Mouse (Mus musculus) G1E (cell line): ENCODE data around the gene Sun2. TPM values are rescaled to one million over a fixed set of nuclear protein-coding genes. Genes with fewer than 3 reads are reported as not detected.

ENCODE experiments used
- ATAC-seq: 2 replicates; pipeline ENCODE4 v1.8.0; 2016; ENCODE audit warnings: mild to moderate bottlenecking; ENCODE audit not compliant: insufficient number of reproducible peaks, poor library complexity, low FRiP score, severe bottlenecking; ENCODE audit errors: extremely low read depth
- DNase-seq: peaks from one replicate; pipeline ENCODE4 v3.0.0; 2012; ENCODE audit warnings: low spot score
- H3K27me3 ChIP-seq: 2 replicates; pipeline ENCODE4 v1.6.1; 2012; ENCODE audit warnings: mild to moderate bottlenecking, low read length, inconsistent platforms; ENCODE audit not compliant: insufficient read depth
- H3K36me3 ChIP-seq: replicated peaks from 2 replicates; pipeline ENCODE3; 2012; ENCODE audit warnings: mild to moderate bottlenecking, inconsistent platforms
- H3K4me1 ChIP-seq: 2 replicates; pipeline ENCODE4 v1.6.1; 2012; ENCODE audit warnings: low read depth, low read length, inconsistent platforms, mixed read lengths; ENCODE audit not compliant: insufficient read depth
- H3K4me3 ChIP-seq: 2 replicates; pipeline ENCODE4 v1.5.1; 2012; ENCODE audit warnings: low read depth, mild to moderate bottlenecking, inconsistent platforms, low read length, moderate library complexity, mixed read lengths
- H3K9me3 ChIP-seq: replicated peaks from 2 replicates; pipeline ENCODE4 v1.6.1; 2012; ENCODE audit warnings: inconsistent platforms
- CTCF ChIP-seq: IDR thresholded peaks from 2 replicates; pipeline ENCODE4 v1.5.1; 2012; ENCODE audit warnings: low read depth, low read length, inconsistent platforms, mixed read lengths
- GATA1 ChIP-seq: IDR thresholded peaks from 2 replicates; pipeline ENCODE4 v1.6.1; 2012; ENCODE audit warnings: borderline replicate concordance, low read length, inconsistent platforms, mixed read lengths
- GATA2 ChIP-seq: IDR thresholded peaks from 2 replicates; pipeline ENCODE4 v1.6.1; 2012; ENCODE audit warnings: low read depth, low read length, inconsistent platforms, borderline replicate concordance
- POLR2AphosphoS5 ChIP-seq: IDR thresholded peaks from 2 replicates; pipeline ENCODE4 v1.6.1; 2012; ENCODE audit warnings: low read depth, low read length, inconsistent platforms; ENCODE audit not compliant: insufficient replicate concordance
- TAL1 ChIP-seq: conservative IDR thresholded peaks from 2 replicates; pipeline ENCODE4 v1.6.1; 2012; ENCODE audit warnings: low read depth, low read length, inconsistent platforms, mixed read lengths
- polyA plus RNA-seq: library from polyadenylated mRNA; stranded (reverse); fragments of >175 nt; gene quantifications from 2 replicates; pipeline ENCODE4 v1.2.3, GENCODE M21; 2012
- total RNA-seq, 2 experiments: library from RNA; stranded (forward) in 1 of 2; stranded (reverse) in 1 of 2; fragments of 200-1000 nt in 1 of 2; fragments of >200 nt in 1 of 2; fragmentation: Nextera tagmentation in 1 of 2; gene quantifications; 2 replicates each; pipeline ENCODE4 v1.2.3; 2014 to 2017

The Sun2 gene
- total and polyA plus RNA-seq, 3 experiments: 24.4 to 33.3 (median 30.1) TPM

DNA sequence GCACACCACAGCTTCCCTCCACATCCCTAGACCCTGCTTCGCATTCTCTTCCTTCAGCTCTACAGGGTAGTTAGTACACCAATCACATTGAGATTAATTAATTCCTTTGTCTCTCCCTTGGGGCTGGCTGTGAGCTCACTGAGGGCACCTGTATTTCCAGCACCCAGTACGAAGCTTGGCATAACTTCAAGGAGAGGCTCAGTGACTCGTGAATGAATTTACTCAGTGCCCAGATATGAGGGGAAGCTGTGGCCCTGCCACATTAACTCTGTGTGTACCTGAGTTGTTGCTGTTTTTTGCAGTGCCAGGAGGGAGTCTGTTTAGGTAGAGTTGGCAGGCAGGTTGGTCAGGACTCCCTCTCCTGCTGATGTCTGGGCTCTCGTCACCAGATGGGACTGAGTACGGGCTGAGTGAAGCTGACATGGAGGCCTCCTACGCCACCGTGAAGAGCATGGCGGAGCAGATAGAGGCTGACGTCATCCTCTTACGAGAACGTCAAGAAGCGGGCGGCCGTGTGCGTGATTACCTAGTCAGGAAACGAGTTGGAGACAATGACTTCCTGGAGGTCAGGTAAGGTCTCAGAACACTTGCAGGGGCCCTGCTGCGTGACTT is 35.6 kb downstream of the Sun2 start:
- Histone ChIP-seq H3K4me3 (no peak overlapping the region), H3K4me1 (peaks cover 15% of the 10 kb centered on the region), H3K27me3 (no peaks in the 10 kb centered on the region), H3K36me3 (peaks cover 58% of the 10 kb centered on the region), H3K9me3 (no peaks in the 10 kb centered on the region)
- ATAC-seq (no peak), DNase-seq (no peak)
- TF ChIP-seq GATA1: no peak
- no peak for TF ChIP-seq CTCF
- no peak for TF ChIP-seq TAL1
- no peak for TF ChIP-seq GATA2

DNA sequence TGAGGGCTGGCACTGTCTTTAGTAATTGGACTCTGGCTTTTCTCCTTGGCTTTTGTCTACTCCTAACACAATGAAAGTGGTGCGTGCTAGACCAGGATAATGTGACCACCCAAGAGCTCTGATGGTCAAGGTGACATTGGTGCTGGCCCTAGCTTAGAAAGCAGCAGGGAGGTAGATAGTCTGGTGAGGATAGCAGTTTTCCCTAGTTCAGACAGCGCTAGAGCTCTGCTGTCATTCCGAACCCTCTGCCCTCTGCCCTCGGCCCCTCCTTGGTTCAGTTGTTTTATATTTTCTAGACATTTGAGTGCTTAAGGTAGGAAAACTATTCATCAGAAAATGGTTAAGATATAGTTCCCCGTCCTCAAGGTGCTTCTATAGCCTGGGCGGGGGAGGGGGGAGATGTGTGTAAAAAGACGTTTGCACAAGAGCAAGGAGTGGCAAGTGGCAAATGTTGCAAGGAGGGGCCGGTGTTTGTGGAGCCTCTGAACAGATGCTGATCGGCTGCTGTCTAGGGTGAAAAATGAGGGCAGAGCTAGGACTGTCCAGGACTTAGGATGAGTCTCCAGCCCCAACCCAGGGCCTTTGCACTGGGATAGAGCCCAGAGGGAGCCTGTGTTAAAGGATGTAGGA is 44.7 kb downstream of the Sun2 start:
- DNase-seq: no peak
- TF ChIP-seq POLR2AphosphoS5 (no peak), CTCF (no peak), TAL1 (no peak), GATA1 (no peak), GATA2 (no peak)
- Histone ChIP-seq H3K27me3 (no peaks in the 10 kb centered on the region), H3K36me3 (peaks cover 61% of the 10 kb centered on the region), H3K9me3 (no peaks in the 10 kb centered on the region), H3K4me3 (peak overlapping the region; percentile 42; the same call in 1 of the 2 replicates), H3K4me1 (peaks cover 60% of the 10 kb centered on the region)
- ATAC-seq: no peak

GRCm38 (mm10) chr15:79697011-79697410 is 45.3 kb downstream of the Sun2 start:
- H3K4me3 ChIP-seq: peak overlapping the region; percentile 53; the same call in 1 of the 2 replicates
- ATAC-seq: no peak
- no peak for DNase-seq
- TF ChIP-seq CTCF (no peak), TAL1 (no peak), GATA1 (no peak), POLR2AphosphoS5 (no peak), GATA2 (no peak)
- H3K4me1 ChIP-seq: peaks cover 64% of the 10 kb centered on the region
- no peaks in the 10 kb centered on the region for H3K27me3 ChIP-seq
- no peaks in the 10 kb centered on the region for H3K9me3 ChIP-seq
- peaks cover 63% of the 10 kb centered on the region for H3K36me3 ChIP-seq

- Histone ChIP-seq H3K27me3 (no peaks in the 10 kb centered on the region), H3K36me3 (peaks cover 63% of the 10 kb centered on the region), H3K4me3 (no peak overlapping the region; the same call in 1 of the 2 replicates), H3K9me3 (no peaks in the 10 kb centered on the region), H3K4me1 (peaks cover 69% of the 10 kb centered on the region)
- no peak for TF ChIP-seq GATA2
- no peak for TF ChIP-seq GATA1
- no peak for TF ChIP-seq POLR2AphosphoS5
- TF ChIP-seq CTCF: no peak
- no peak for TF ChIP-seq TAL1
- no peak for DNase-seq
- no peak for ATAC-seq
Measured at GRCm38 (mm10) chr15:79696508-79696907, 45.8 kb downstream of the Sun2 start.

DNA sequence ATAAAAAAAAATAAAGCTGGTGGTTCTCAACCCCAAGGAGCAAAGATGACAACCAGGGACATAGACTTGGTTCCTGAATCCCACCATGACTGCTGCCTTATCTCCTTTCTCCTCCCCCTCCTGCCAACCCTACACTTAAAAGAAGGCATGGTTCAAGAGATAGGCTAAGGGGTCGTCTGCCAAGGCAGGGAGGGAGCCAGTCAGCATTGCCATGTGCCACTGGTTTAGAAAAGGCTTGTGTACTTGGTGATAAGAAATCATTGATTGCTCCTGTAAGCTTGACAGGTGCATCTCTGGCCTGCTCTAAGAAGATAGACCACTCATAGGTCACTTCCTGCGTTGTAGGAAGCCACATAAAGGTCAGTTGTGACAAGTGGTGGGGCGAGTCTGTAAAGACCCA is 46.8 kb downstream of the Sun2 start:
- H3K4me1 ChIP-seq: peaks cover 74% of the 10 kb centered on the region
- ATAC-seq: peak; percentile 51

DNA sequence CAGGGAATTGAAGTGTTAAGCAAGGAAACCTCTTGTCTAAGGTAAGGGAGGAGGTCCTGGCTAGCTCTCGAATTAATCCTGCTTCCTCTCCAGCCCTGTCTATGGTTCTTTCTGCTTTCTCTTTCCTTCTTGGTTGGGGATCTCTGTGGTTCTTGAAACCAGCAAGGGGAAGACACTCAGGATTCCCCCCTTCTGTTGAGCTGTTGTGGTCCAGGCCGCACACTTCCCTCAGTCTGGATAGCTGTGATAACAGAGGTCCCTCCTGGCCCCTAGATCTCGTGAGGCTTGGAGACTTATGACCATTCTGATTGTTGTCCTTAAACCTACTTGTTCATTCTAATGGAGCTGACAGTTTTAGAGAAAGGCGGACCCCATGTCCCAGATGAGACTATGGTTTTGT is 47.8 kb downstream of the Sun2 start:
- H3K27me3 ChIP-seq: no peaks in the 10 kb centered on the region
- H3K4me3 ChIP-seq: peak overlapping the region; percentile 69
- ATAC-seq: peak; percentile 25; the same call in 1 of the 2 replicates
- H3K4me1 ChIP-seq: peaks cover 79% of the 10 kb centered on the region
- TF ChIP-seq CTCF: no peak
- peak; percentile 92 for TF ChIP-seq TAL1
- peak; percentile 70 for DNase-seq
- H3K9me3 ChIP-seq: no peaks in the 10 kb centered on the region
- H3K36me3 ChIP-seq: peaks cover 61% of the 10 kb centered on the region

More for the DNA sequence above, 46.8 kb downstream of the Sun2 start:
- Histone ChIP-seq H3K4me3 (peak overlapping the region; percentile 69; the same call in 1 of the 2 replicates), H3K36me3 (peaks cover 63% of the 10 kb centered on the region), H3K9me3 (no peaks in the 10 kb centered on the region), H3K27me3 (no peaks in the 10 kb centered on the region)
- DNase-seq: peak; percentile 72
- TF ChIP-seq TAL1 (peak; percentile 91), CTCF (no peak)
